Mouse (Mus musculus) ES-E14 (cell line): ENCODE measurements at regions not wholly inside any gene's neighbourhood (a gene's known extent, or its start where the extent isn't known, plus 50 kb on each side); places are given as distances from the start of the nearest gene placed in this dataset.

Experiments used
- HCFC1 ChIP-seq: IDR thresholded peaks from 2 replicates; pipeline ENCODE4 v1.6.1; 2012; ENCODE audit warnings: low read length, inconsistent platforms, borderline replicate concordance; ENCODE audit not compliant: insufficient read depth
- ZC3H11A ChIP-seq: IDR thresholded peaks from 2 replicates; pipeline ENCODE4 v1.6.1; 2012; ENCODE audit warnings: low read depth, mild to moderate bottlenecking, inconsistent platforms, low read length, borderline replicate concordance
- ZNF384 ChIP-seq: IDR thresholded peaks from 2 replicates; pipeline ENCODE4 v1.6.1; 2012; ENCODE audit warnings: low read depth, low read length, inconsistent platforms

GRCm38 (mm10) chr7:71960453-71961230 lies 345.8 kb downstream of the Mctp2 start:
- TF ChIP-seq ZC3H11A (no peak), HCFC1 (no peak), ZNF384 (0 out of 2 replicates have a peak, but pooled peaks have one; percentile 3)
